Mouse (Mus musculus) lung, adult 2 months (tissue): ENCODE measurements around the gene Ptk7. TPM values are rescaled to one million over a fixed set of nuclear protein-coding genes. Genes with fewer than 3 reads are reported as not detected.
A peak's percentile ranks its signal among the peaks of the same experiment; 100 is the strongest.

Experiments used
- DNase-seq: peaks from one replicate; pipeline ENCODE4 v3.0.0; 2022
- H3K4me1 ChIP-seq: fragments of 200-500 bp; 2 replicates; pipeline ENCODE4 v1.6.1; 2011; ENCODE audit warnings: low read length; ENCODE audit not compliant: control insufficient read depth, insufficient read depth
- H3K4me3 ChIP-seq: fragments of 200-500 bp; replicated peaks from 2 replicates; pipeline ENCODE3; 2011; ENCODE audit warnings: low read depth, mild to moderate bottlenecking, control low read depth, low read length; ENCODE audit errors: extremely low read depth
- CTCF ChIP-seq: fragments of 200-500 bp; IDR thresholded peaks from 2 replicates; pipeline ENCODE4 v1.5.1; 2011; ENCODE audit warnings: mild to moderate bottlenecking, low read length, control low read depth; ENCODE audit not compliant: insufficient read depth
- POLR2A ChIP-seq: fragments of 200-500 bp; IDR thresholded peaks from 2 replicates; pipeline ENCODE4 v1.6.1; 2011; ENCODE audit warnings: low read depth, mild to moderate bottlenecking, control low read depth, low read length, borderline replicate concordance; ENCODE audit errors: extremely low read depth
- WGBS: fragments of 180-500 bp; shearing (Covaris S2); methylation state at CpG from one replicate; pipeline ENCODE4 v1.1.7; 2018; 5-methylcytosine and 5-hydroxymethylcytosine counted together
- polyA plus RNA-seq: library from polyadenylated mRNA; depleted of rRNA; stranded (reverse); fragments of >200 nt; gene quantifications from 2 replicates; pipeline ENCODE4 v1.2.3, GENCODE M21; 2012; rRNA removed

The Ptk7 gene
- 52.6 and 57.3 TPM in 2 replicates for polyA plus RNA-seq

GRCm38 (mm10) chr17:46628791-46629684 is at the start of gene Ptk7:
Gene Ptk7, minus strand, starts transcription at chr17:46629504.
- peak; percentile 67 for DNase-seq
- H3K4me1 ChIP-seq = peaks cover 7% of the 10 kb centered on the region
- WGBS = 1% methylated on average over 60 of the region's 90 CpGs
- TF ChIP-seq POLR2A = no peak
- no peak for TF ChIP-seq CTCF
- peak within 1 kb of the TSS; percentile 85 for H3K4me3 ChIP-seq

- TF ChIP-seq CTCF (no peak), POLR2A (no peak)
- Histone ChIP-seq H3K4me1 (peaks cover 8% of the 10 kb centered on the region), H3K4me3 (no peak overlapping the region)
- peak; percentile 19 for DNase-seq
- 24% methylated on average over 9 of the region's 9 CpGs for WGBS
Measured at GRCm38 (mm10) chr17:46678911-46679310, 49.6 kb upstream of the Ptk7 start.

DNA sequence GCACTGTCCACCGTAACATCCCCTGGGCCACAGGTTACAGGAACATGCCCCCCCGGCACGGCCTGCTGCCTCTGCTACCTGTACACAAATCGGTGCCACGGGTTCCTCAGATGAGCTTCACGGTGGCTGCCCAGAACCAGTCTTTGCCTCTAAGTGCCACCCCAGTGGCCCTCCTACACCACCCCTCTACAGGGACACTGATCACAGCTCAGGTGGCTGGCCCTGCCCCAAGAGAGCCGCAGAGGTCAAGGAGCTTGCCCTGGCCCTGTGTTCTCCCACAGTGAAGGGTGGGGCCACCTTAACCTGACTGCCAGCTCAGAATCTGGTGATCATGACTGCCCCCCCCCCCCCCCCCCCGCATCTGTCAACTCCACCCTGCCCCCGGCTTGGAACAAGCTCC is 49.1 kb upstream of the Ptk7 start, which contains the start of gene Mea1:
Gene Mea1, plus strand, starts transcription at position 378 of the 400 bp plus-strand sequence.
- no peak within 1 kb of the TSS for H3K4me3 ChIP-seq
- DNase-seq = peak; percentile 63
- TF ChIP-seq POLR2A = no peak
- TF ChIP-seq CTCF = no peak
- WGBS = 63% methylated on average over 9 of the region's 9 CpGs
- peaks cover 8% of the 10 kb centered on the region for H3K4me1 ChIP-seq

DNA sequence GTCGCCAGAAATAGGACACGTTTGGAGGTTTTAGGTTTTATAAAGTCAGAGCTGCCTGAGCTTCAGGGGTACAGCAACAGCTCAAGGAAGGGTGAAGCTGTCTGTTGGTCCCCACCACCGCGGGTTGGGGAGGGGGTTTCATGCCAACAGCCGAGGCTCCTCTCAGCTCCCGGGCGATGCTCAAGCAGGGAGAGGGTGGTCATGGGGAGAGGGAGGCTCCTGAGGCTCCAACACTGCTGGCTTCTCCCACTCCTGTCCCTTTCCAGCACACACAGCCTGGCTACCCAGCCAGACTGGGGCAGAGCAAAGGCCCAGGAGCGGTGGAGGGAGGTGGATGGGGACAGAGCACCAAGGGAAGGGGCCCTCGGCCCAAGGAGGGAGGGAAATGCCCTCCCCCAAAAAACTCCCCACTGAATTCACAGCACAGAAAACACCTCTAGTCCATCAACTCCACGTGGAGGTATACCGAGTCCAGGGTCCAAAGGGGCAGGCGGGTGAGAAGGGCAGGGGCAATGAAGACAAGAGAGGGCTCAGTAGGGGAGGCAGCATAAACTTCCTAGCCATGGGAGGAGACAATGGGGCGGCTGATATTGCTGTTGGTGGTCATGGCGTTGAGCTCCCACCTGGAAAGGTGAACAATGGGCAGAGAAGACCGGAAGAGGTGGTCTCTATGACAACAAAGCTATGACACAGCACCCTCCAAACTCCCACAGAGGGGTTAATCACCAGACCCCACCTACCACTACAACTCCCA is 45.4 kb upstream of the Ptk7 start:
- no peak for DNase-seq
- 26% methylated on average over 15 of the region's 15 CpGs for WGBS
- peak overlapping the region; percentile 38 for H3K4me3 ChIP-seq

DNA sequence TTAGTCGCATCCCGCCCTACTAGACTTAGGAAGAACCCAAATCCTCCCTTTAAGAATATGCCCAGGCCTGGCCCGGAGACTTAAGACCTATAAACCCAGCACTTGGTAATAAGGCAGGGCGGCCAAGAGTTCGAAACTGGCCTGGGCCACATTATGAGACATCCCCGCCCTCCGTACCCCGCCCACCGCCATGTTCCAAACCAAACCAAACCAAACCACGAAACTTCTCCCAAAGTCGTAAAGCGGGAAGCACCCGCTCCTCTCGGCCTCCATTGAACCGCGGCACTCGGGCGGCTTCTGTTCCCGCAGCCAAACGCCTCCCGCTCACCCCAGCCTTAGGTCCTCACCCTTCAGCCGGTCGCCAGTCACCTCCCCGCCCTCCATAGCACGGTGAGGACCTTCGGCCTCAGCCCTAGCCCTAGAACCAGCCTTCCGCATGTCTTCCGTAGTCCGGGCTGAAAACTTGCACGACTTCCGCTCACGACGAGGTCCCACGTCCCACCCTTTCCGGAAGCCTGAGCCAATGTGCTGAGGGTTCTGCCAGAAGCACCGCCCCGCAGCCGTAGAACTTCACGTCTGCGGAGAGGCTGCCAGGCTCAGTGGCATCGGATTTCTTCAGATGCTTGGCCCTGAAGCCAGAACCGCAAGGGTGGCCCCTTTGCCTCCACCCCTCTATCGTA is 44.7 kb upstream of the Ptk7 start, which contains the start of gene Rrp36:
Gene Rrp36, minus strand, starts transcription at position 503 of the 680 bp plus-strand sequence.
- Histone ChIP-seq H3K4me3 (peak within 1 kb of the TSS; percentile 76), H3K4me1 (peaks cover 4% of the 10 kb centered on the region)
- peak; percentile 91 for DNase-seq
- TF ChIP-seq CTCF (no peak), POLR2A (peak; percentile 90; the same call in 1 of the 2 replicates)
- WGBS = under 1% methylated on average over 43 of the region's 43 CpGs

More for the DNA sequence above, 45.4 kb upstream of the Ptk7 start:
- no peak for TF ChIP-seq POLR2A
- TF ChIP-seq CTCF = no peak
- H3K4me1 ChIP-seq = peaks cover 5% of the 10 kb centered on the region

DNA sequence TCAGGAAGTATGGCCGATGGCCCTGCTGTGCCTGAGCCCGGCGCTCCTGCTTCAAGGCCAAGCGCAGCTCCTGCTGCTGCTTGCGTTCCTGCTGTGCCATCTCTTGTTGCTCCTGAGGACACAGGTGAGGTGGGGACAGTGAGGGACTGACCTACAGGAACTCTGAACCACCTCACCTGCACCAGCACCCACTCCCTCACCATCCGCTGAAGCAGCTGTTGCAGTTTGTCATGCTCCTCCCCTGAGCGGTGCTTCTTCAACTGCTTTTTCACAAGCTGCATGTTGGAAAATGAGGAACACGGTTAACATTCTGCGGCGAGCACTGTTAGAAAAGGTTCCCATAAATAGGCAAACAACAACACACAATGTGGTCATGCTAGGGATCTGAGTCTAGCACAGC is 40.6 kb upstream of the Ptk7 start:
- Histone ChIP-seq H3K4me3 (no peak overlapping the region), H3K4me1 (peaks cover 2% of the 10 kb centered on the region)
- TF ChIP-seq POLR2A (no peak), CTCF (no peak)
- no peak for DNase-seq
- 96% methylated on average over 10 of the region's 10 CpGs for WGBS

- 85% methylated on average over 16 of the region's 16 CpGs for WGBS
- Histone ChIP-seq H3K4me1 (no peaks in the 10 kb centered on the region), H3K4me3 (no peak overlapping the region)
- TF ChIP-seq POLR2A (no peak), CTCF (no peak)
- DNase-seq = no peak
Measured at GRCm38 (mm10) chr17:46667712-46668111, 38.4 kb upstream of the Ptk7 start.

- WGBS = 83% methylated on average over 5 of the region's 5 CpGs
- no peak for DNase-seq
Measured at GRCm38 (mm10) chr17:46662730-46663129, 33.4 kb upstream of the Ptk7 start.

DNA sequence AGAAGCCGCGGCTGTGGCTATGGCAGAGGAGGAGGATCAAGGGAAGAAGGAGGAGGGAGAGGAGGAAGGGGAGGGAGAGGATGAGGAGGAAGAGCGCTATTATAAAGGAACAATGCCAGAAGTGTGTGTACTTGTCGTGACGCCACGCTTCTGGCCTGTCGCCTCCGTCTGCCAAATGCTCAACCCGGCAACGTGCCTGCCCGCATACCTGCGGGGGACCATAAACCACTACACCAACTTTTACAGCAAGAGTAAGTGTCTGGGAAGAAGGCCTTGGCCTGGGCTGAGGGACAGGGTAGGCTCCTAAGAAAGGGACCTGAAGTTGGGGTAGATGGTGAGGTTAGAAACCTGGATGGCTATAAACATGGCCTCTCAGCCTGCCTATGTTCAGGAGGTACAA is 32.7 kb upstream of the Ptk7 start:
- 83% methylated on average over 12 of the region's 12 CpGs for WGBS
- no peak overlapping the region for H3K4me3 ChIP-seq
- H3K4me1 ChIP-seq = no peaks in the 10 kb centered on the region
- no peak for DNase-seq
- TF ChIP-seq CTCF (no peak), POLR2A (no peak)

More at GRCm38 (mm10) chr17:46662730-46663129, 33.4 kb upstream of the Ptk7 start:
- no peak for TF ChIP-seq CTCF
- TF ChIP-seq POLR2A = no peak
- Histone ChIP-seq H3K4me1 (no peaks in the 10 kb centered on the region), H3K4me3 (no peak overlapping the region)
